Mouse (Mus musculus) kidney, postnatal 25 days (tissue): Measurements from ENCODE around the gene Krt77.

Source experiments
- DNase-seq, 2 experiments: peaks; one replicate each; pipeline ENCODE4 v3.0.0; 2021; ENCODE audit warnings: mixed read lengths in 2 of 2

Krt77 gene

DNA sequence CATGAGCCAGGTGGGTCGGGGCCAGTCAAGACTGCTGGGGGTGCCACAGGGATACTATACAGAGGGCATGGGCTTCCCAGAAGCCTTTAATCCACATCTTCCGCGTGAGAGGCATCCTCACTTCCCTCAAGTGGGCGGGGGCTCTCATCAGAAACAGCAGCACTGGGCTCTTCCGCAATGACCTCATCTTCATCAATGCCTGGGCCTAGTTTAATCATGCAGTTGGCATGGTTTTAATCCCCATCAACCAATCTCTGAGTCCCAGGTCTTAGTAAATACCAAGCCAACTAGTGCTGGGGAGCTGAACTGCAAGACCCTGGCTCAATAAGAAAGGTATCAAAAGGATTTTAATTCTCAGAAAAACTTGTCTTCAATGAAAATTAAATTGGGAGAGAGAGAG lies 40.1 kb downstream of the Krt77 start:
- no peak for DNase-seq

GRCm38 (mm10) chr15:101821786-101822185 lies 47.7 kb downstream of the Krt77 start:
- no peak for DNase-seq

- no peak for DNase-seq
These were observed 51.6 kb downstream of the Krt77 start, which contains the start of gene Krt2 for GRCm38 (mm10) chr15:101817875-101818274. Krt2 (minus strand) TSS chr15:101818169.
